Mouse (Mus musculus) left cerebral cortex, adult 9 months (tissue): ENCODE results near the gene Plcg1.

ENCODE experiments used
- DNase-seq, 2 experiments: peaks; one replicate each; pipeline ENCODE4 v3.0.0; 2022; ENCODE audit warnings: low spot score in 2 of 2

Gene Plcg1

GRCm38 (mm10) chr2:160768997-160769396, 37.9 kb downstream of the Plcg1 start:
- DNase-seq: no peak

- DNase-seq: no peak
Observed at GRCm38 (mm10) chr2:160770409-160770808, 39.3 kb downstream of the Plcg1 start.

GRCm38 (mm10) chr2:160770871-160771270, 39.8 kb downstream of the Plcg1 start:
- no peak for DNase-seq

GRCm38 (mm10) chr2:160771325-160772276, 40.5 kb downstream of the Plcg1 start:
- DNase-seq: no peak

- DNase-seq: no peak
Observed at GRCm38 (mm10) chr2:160778034-160778433, 46.9 kb downstream of the Plcg1 start.

- no peak for DNase-seq
Observed at GRCm38 (mm10) chr2:160780154-160780833, 49.2 kb downstream of the Plcg1 start.

GRCm38 (mm10) chr2:160780834-160781219, 49.7 kb downstream of the Plcg1 start:
- no peak for DNase-seq

GRCm38 (mm10) chr2:160786333-160786732, 55.2 kb downstream of the Plcg1 start:
- DNase-seq: no peak

- no peak for DNase-seq
Observed at GRCm38 (mm10) chr2:160789046-160789445, 57.9 kb downstream of the Plcg1 start.

GRCm38 (mm10) chr2:160789741-160790140, 58.6 kb downstream of the Plcg1 start:
- no peak for DNase-seq

- no peak for DNase-seq
Observed at GRCm38 (mm10) chr2:160793117-160793516, 62.0 kb downstream of the Plcg1 start.

- peak in 1 of 2 experiments; percentile 56 for DNase-seq
Observed at GRCm38 (mm10) chr2:160796973-160797372, 65.9 kb downstream of the Plcg1 start.

- no peak for DNase-seq
Observed at GRCm38 (mm10) chr2:160798206-160798605, 67.1 kb downstream of the Plcg1 start.

- DNase-seq: no peak
Observed at GRCm38 (mm10) chr2:160800967-160801366, 69.9 kb downstream of the Plcg1 start.

- DNase-seq: no peak
Observed at GRCm38 (mm10) chr2:160802326-160802725, 71.2 kb downstream of the Plcg1 start.

GRCm38 (mm10) chr2:160804794-160805527, 73.9 kb downstream of the Plcg1 start:
- no peak for DNase-seq

GRCm38 (mm10) chr2:160806091-160806521, 75.0 kb downstream of the Plcg1 start:
- peak in 1 of 2 experiments; percentile 30 for DNase-seq

- no peak for DNase-seq
Observed at GRCm38 (mm10) chr2:160810376-160810775, 79.3 kb downstream of the Plcg1 start.

GRCm38 (mm10) chr2:160810802-160811201, 79.7 kb downstream of the Plcg1 start:
- DNase-seq: no peak
